8 mouse cellular contexts compared by ENCODE assay signal in genomic region chr1:143702741-143703262, GRCm38 (mm10). TPM values are rescaled to one million over a fixed set of nuclear protein-coding genes. Genes with fewer than 3 reads are reported as not detected.
DNase-seq lines count a peak whose midpoint lies in the region; ATAC-seq lines count a peak whose summit lies in the region.

Gene Cdc73, minus strand, starts transcription at chr1:143702893.

- no peaks in the 10 kb centered on the region; the same call in 1 of the 2 replicates for H3K36me3 ChIP-seq in intestine, embryonic 15.5 days

- ATAC-seq in intestine, embryonic 15.5 days = peak; percentile 99
- ATAC-seq in megakaryocyte-erythroid progenitor cell, adult 5-6 weeks (replicated peaks; ENCODE audit: low FRiP score, low TSS enrichment, poor library complexity, severe bottlenecking) = peak; percentile 90

- no peaks in the 10 kb centered on the region for H3K27me3 ChIP-seq in intestine, embryonic 15.5 days (replicated peaks)

- H3K9ac ChIP-seq in intestine, embryonic 15.5 days = peak within 1 kb of the TSS; percentile 93

- DNase-seq in adrenal gland, adult 2 months = peak; percentile 96
- peak; percentile 94 for DNase-seq in embryo, embryonic 11 days
- DNase-seq in gastrocnemius, postnatal 25 days = peak; percentile 91
- peak; percentile 92 to 93 for DNase-seq in left cerebral cortex, postnatal 14 days (ENCODE audit: low spot score in 2 of 2)
- peak; percentile 89 for DNase-seq in right cerebral cortex, postnatal 14 days
- DNase-seq in urinary bladder, postnatal 25 days (ENCODE audit: low spot score) = peak; percentile 93

- H3K4me1 ChIP-seq in intestine, embryonic 15.5 days (replicated peaks) = no peaks in the 10 kb centered on the region

- peak within 1 kb of the TSS; percentile 87 for H3K4me3 ChIP-seq in intestine, embryonic 15.5 days (replicated peaks)

- H3K27ac ChIP-seq in intestine, embryonic 15.5 days = peak within 1 kb of the TSS; percentile 94

- peak within 1 kb of the TSS; percentile 84 for H3K4me2 ChIP-seq in intestine, embryonic 15.5 days (replicated peaks)

- intact Hi-C loops in left cerebral cortex, postnatal 14 days (cut with DNase I) = loop anchor here (1.0 kb wide), 1 partner anchor 36 kb away; no protein-coding TSS in a partner anchor

- no peaks in the 10 kb centered on the region for H3K9me3 ChIP-seq in intestine, embryonic 15.5 days

- WGBS in intestine, embryonic 15.5 days = under 1% methylated on average over 74 of the region's 74 CpGs

RNA-seq across cellular contexts. Expression of gene Cdc73, which starts in this region (rescaled TPM):
- 100 to 1,000 TPM in 1 of 2 experiments, 10 to 100 TPM in 1; 94.4 to 109 TPM for total RNA-seq in adrenal gland, adult 2 months (2021)
- 0.33 and 0.45 TPM in 2 replicates for polyA plus RNA-seq in adrenal gland, adult 2 months (2012; rRNA removed)
- 10 to 100 TPM; 36.0 to 36.6 TPM for total RNA-seq in gastrocnemius, postnatal 25 days (2021)
- polyA plus RNA-seq in intestine, embryonic 15.5 days (2015; fragmentation: Nextera tagmentation; extraction: Ambion mirVana) = 26.7 and 28.0 TPM in 2 replicates
- total RNA-seq in left cerebral cortex, postnatal 14 days (2021) = 10 to 100 TPM; 52.6 to 53.1 TPM
- 77.8 and 82.6 TPM in 2 replicates for total RNA-seq in megakaryocyte-erythroid progenitor cell, adult 5-6 weeks (2014; fragmentation: Nextera tagmentation)
- total RNA-seq in megakaryocyte-erythroid progenitor cell, adult 5-6 weeks (2017) = 18.4 and 25.9 TPM in 2 replicates

Comparison
In these comparisons a context has a peak if more than half of its experiments do, and no peak if none do; other contexts are left out.
1. Peak in every context shown above with its lines: DNase-seq, ATAC-seq, H3K4me3 ChIP-seq and H3K27ac ChIP-seq.
2. RNA of gene Cdc73 (polyA plus RNA-seq): 26.7 to 28.0 TPM in intestine, embryonic 15.5 days; 0.33 to 0.45 TPM in adrenal gland, adult 2 months; every median in the first group is over 10 times any median in the second.